Mouse (Mus musculus) erythroblast, adult 5-6 weeks (primary cell): ENCODE measurements around the gene Jak2. TPM values are rescaled to one million over a fixed set of nuclear protein-coding genes. Genes with fewer than 3 reads are reported as not detected.
A peak's percentile ranks its signal among the peaks of the same experiment; 100 is the strongest.

Experiments used
- ATAC-seq: replicated peaks from 2 replicates; pipeline ENCODE4 v1.8.0; 2016; ENCODE audit warnings: moderate number of reproducible peaks, mild to moderate bottlenecking, moderate TSS enrichment, inconsistent platforms; ENCODE audit not compliant: poor library complexity, low FRiP score, severe bottlenecking
- total RNA-seq, 2 experiments: library from RNA; stranded (forward) in 1 of 2; stranded (reverse) in 1 of 2; fragments of 150-400 nt in 1 of 2; fragments of 200-764, 138-1000 nt in 1 of 2; gene quantifications; 2 replicates each; pipeline versions ENCODE4 v1.2.3 to v1.2.4; 2015 to 2017; ENCODE audit warnings: low replicate concordance in 2 of 2

Gene Jak2
- total RNA-seq, 2 experiments from 2014 or later = 37.7 to 49.8 TPM

DNA sequence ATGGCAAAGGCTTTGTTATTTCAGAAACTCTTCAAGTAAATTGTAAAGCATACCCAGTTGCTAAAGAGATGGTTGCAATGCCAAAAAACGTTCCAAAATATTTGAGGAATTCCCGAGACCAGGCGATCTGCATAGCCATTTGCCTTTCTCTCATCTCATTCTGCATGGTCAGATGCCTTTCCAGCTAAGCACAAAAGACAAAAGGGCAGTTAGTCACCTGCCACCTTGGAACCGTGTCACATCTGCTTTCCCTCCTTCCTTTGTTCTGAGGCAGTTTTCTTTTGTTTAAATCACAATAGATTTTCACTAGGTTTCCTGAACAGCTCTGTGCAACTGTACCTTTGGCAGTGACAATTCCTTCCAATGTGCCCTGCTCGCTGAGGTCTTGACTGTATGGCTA is 99.4 kb downstream of the Jak2 start:
- ATAC-seq = no peak

DNA sequence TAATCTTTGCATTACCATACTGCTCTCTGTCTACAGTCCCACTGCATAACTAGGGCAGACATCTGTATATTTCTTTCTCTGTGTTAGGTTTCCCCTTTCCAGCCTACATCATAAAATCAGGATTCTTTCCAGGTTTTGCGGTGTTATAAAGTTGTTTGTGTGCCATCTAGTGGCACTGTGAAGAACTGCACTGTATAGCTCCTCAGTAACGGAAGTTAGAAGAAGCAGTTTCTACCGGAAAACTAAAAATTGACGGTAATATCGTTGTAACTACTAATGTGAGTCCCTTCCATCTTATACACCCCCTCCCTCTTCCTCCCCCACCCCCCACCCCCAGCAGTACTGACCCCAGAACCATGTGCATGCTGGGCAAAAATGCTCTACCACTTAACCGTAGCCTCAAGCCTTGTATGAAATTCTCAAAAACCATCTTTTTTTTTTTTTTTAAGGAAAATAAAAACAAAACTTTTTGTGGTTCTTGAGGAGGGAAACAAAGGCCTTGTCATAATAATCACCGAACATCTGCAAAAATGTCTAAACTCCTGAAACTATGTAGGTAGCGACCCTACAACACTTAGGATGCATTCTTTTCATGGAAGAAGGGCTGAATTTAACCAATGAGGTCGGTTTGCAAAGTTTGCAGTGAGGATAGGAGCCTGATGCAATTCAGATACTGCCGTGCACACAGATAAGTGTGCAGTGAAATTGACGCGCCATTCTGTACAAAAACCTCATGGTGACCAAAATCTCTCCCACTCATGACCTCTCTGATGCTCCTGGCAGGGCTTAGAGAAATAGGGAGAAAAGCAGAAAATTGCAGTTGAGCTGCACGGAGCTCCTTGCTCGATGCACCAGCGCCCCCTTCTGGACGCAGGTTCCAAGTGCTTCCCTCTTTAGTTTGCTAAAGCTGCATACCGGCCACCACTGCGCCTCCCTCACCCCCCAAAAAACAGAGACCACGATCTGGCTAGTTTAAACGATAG is 103.6 kb downstream of the Jak2 start:
- peak; percentile 91 for ATAC-seq

DNA sequence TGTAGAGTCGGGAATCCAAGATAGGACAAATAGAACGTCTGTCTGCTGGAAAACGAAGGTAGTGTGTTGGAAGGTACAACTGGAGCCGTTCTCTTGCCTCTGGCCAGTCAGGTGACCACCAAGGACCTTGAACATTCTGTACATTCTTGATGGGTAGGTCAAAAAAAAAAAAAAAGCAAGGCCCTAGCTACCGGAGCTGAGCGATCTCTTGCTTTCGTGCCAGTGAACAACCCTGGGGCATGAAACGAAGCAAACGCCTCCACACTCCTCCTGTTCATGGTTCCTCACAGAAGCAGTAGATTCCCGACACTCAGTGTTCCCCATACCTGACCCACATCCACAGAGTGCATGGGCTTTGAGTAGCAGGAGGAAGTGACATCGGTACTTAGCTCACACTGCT is 104.7 kb downstream of the Jak2 start:
- no peak for ATAC-seq

DNA sequence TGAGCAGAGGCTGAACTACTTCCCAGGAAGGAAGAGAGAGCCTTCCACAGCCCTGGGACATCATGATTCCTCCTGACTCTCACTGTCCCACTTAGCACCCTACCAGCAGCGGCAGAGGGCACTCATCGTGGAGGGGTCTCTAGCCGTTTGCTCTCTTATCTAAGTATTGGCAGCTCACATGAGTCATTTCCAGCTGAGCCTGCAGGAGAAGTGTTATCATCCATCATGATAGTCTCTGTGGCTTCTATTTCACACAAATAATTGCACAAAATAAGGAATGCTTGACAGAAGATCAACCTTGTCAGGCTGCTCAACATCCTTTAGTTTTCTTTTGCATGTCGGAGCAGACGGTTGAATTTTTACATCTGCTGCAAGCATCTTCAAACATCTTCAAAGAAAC is 108.6 kb downstream of the Jak2 start:
- ATAC-seq = no peak

DNA sequence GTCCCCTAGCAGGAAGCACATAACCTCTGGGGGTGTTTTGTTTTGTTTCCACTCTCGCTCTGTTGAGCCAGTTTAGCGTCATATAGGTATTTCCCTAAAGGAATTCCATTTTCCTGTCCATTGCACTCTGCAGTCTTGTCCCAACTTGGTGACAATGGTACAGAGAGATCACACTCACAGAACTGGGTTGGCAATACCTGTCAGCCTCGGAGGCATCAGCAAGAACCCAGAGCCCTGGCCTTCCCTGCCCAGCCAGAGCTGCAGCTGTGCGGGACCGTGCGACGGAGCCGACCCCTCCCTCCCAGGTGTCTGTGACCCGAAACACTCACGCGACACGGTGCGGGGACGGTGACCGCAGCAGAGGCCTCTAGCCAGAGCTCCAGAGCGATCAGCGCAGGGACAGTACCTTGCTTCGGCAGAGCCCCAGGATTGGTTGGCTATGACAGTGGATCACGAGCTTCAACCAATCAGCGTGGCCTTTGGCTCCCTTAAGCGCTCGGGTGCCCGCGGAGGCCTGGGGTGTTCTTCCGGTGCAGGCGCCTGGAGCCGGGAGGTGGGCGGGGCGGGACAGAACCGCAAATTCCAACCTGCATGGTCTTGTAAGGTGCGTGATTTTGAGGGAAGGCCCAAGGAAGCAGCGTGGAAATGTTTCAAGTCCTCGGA is 110.0 kb downstream of the Jak2 start:
- ATAC-seq = peak; percentile 99

DNA sequence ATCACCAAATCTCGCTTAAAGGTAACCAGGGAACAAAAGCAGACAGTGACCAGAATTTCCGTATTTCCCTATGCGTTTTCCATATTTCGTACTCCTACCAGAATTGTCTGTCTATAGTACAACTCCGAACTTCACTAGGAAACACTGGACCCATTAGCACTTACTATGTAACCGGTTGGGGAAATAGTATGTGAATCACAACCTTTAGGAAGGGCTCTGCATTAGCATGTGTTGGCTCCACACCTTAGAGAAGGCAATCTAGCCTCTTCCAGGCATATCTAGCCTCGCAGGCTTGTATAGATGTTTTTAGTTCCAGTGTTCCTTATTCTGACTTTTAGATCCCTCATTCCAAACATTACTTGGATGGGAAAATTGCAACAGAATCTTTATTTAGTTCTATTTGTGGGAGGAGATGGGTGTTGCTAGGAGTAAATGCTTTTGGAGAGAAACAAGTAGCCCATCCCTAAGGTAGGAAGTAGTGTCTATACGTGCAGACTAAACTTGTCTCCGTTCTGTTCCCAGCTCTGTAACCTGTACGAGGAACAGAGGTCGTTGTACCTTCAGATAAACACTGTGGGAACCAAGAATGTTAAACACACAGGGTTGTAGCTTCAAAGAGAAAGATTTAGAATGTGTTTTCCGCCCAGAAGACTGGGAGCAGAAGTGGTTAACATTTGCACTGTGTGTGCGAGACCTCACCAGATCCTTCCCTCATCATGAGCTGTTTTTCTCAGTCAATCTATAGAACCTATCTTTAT is 110.7 kb downstream of the Jak2 start:
- no peak for ATAC-seq

Other genes starting within 250 kb of the Jak2 start
- gene Ak3, start 203.9 kb upstream of the Jak2 start, total RNA-seq (2015; ENCODE audit: low replicate concordance) = 10.4 and 19.4 TPM in 2 replicates
- gene Ak3, start 203.9 kb upstream of the Jak2 start, total RNA-seq (2017; ENCODE audit: low replicate concordance) = 6.7 and 9.2 TPM in 2 replicates
- 22.9 and 35.7 TPM in 2 replicates for gene Rcl1, start 150.5 kb upstream of the Jak2 start, total RNA-seq (2015; ENCODE audit: low replicate concordance)
- gene Rcl1, start 150.5 kb upstream of the Jak2 start, total RNA-seq (2017; ENCODE audit: low replicate concordance) = 47.8 and 63.0 TPM in 2 replicates
- gene Insl6, start 73.5 kb downstream of the Jak2 start, total RNA-seq (2015; ENCODE audit: low replicate concordance) = not detected in 2 replicates
- gene Insl6, start 73.5 kb downstream of the Jak2 start, total RNA-seq (2017; ENCODE audit: low replicate concordance) = not detected in 2 replicates
- gene Rln1, start 82.8 kb downstream of the Jak2 start, total RNA-seq (2015; ENCODE audit: low replicate concordance) = not detected in 2 replicates
- not detected in 2 replicates for gene Rln1, start 82.8 kb downstream of the Jak2 start, total RNA-seq (2017; ENCODE audit: low replicate concordance)
- gene Plgrkt, start 115.6 kb downstream of the Jak2 start, total RNA-seq (2015; ENCODE audit: low replicate concordance) = 61.0 and 81.7 TPM in 2 replicates
- gene Plgrkt, start 115.6 kb downstream of the Jak2 start, total RNA-seq (2017; ENCODE audit: low replicate concordance) = 38.1 and 73.6 TPM in 2 replicates
- gene Cd274, start 115.6 kb downstream of the Jak2 start, total RNA-seq (2015; ENCODE audit: low replicate concordance) = 0.58 and 4.6 TPM in 2 replicates
- gene Cd274, start 115.6 kb downstream of the Jak2 start, total RNA-seq (2017; ENCODE audit: low replicate concordance) = 3.6 and 4.6 TPM in 2 replicates
- gene Pdcd1lg2, start 159.1 kb downstream of the Jak2 start, total RNA-seq (2015; ENCODE audit: low replicate concordance) = not detected in 2 replicates
- 0.42 TPM in 1 of 2 replicates, not detected in the other for gene Pdcd1lg2, start 159.1 kb downstream of the Jak2 start, total RNA-seq (2017; ENCODE audit: low replicate concordance)